Mouse (Mus musculus): ENCODE data around the gene Gm47841. TPM values are rescaled to one million over a fixed set of nuclear protein-coding genes. Genes with fewer than 3 reads are reported as not detected.
A peak's percentile ranks its signal among the peaks of the same experiment; 100 is the strongest.

Gm47841 gene
- total RNA-seq (2021): 0.49 TPM in 1 of 2 replicates, not detected in the other
- long read RNA-seq, experiment 1: 0 reads
- long read RNA-seq, experiment 2: 0 reads

DNA sequence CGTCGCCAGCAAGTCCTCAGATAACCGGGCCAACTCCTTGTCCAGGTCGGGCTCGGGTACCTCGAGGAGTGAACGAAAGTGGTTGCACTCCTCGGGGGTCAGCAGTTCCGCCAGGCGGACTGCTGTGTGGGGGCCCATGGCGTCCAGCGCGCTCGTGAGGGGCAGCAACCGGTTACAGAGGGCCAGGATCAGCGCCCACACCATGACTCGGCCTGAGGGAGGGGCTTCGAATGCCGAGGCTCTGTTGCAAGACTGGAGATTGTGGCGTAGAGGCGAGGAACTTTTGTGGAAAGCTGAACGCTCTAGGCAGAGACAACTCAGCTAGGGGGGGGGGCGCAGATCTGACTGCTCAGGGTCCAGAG, at the start of gene Gm47841:
Gene Gm47841, minus strand, starts transcription at position 204 of the 362 bp plus-strand sequence.
- DNase-seq: peak; percentile 51

DNA sequence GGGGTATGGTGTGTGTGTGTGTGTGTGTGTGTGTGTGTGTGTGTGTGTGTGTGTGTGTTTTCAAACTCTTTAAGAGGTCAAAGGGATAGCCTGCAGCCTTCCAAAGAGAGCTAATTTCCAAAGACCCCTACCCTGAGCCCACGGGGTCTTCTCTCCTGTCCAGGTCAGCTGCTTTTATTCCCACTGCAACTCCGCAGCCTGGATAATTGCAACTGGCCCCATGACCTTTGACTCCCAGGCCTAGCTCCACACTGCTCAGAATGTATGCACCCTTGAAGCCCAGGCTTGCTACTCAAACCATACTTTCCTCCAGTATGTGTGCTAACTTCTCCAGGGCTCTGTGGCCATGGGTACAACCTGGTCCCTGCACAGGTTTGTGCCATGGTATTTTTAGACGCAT, 48.2 kb upstream of the Gm47841 start:
- DNase-seq: no peak

- DNase-seq: no peak
These were observed 47.8 kb upstream of the Gm47841 start for GRCm38 (mm10) chr15:101094979-101095378.

DNA sequence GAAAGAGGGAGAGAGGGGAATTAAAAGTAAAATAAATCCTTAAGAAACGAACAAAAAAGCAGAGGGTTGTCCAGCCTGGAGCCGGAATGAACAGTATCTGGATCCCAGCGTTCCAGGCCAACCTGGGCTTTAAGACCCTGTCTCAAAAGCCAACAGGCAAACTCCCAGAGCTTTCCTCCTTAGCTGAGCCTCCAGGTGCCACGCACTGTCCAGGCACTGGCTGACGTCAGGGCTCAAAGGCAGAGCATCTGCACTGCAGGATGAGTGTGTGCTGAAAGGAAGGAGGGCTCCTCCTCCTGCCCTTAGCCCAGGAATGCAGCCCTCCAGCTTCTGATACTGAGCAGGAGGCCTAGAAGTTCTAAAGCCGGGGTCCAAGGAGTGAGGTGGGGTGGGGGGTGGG, 46.8 kb upstream of the Gm47841 start:
- no peak for DNase-seq

DNA sequence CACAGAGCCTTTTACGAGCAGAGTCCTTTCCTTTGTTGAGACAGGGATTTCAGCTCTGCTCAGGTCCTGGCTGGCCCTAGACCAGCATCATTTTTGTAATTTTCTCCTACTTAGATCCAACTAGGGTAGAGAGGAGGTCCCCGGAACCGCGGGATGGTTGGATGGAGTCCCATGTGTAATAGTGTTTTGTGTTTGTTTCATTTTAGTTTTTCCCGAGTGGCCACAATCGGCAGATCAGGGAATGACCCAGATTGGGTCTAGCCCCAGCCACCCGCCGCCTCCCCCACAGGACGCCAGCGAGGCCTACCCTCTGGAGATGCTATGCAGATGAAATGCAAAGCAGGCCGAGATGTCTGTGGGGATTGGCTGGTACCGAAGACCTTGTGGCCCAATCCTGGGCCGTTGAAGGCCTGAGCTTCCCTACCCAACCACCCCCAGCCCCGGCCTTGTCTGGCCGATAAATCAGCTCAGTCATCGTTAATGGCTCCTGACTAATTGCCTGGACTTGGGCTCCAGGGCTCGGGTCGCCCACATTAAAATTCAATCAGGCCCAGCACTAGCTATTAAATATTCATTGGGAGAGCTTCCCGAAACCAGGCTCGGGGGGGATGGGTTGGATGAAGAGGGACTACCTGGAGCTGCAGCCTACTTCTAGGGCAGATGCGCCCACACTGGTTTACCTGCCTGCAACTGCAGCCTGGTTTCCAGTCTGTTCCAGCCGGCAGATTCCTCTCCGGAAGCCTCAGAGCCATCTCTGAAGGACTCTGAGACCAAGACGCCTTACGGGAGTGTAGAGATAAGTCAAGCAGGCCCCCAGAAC, 45.8 kb upstream of the Gm47841 start:
- DNase-seq: peak; percentile 85

GRCm38 (mm10) chr15:101092121-101092828, 45.1 kb upstream of the Gm47841 start:
- no peak for DNase-seq

GRCm38 (mm10) chr15:101091551-101091950, 44.4 kb upstream of the Gm47841 start:
- DNase-seq: no peak

- no peak for DNase-seq
These were observed 41.1 kb upstream of the Gm47841 start for GRCm38 (mm10) chr15:101088291-101088690.

DNA sequence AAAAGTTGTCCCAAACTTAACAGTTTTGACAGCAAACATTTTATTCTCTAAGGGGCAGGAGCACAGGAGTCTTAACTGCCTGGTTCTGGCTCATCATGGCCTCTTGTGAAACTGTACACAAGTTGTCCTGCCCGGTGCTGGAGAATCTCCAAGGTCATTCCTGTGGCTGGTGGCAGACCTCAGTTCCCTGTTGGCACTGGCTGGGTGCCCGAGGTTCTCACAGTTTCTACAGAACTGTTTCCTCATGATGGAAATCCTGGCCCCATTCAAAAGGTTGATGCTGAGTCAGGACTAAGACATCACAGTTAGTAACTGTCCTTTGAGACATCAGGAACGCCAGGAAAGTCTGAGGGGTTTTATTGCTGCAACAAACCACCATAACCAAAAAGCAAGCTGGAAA, 39.8 kb upstream of the Gm47841 start:
- DNase-seq: peak; percentile 93

GRCm38 (mm10) chr15:101086451-101086850, 39.3 kb upstream of the Gm47841 start:
- no peak for DNase-seq

DNA sequence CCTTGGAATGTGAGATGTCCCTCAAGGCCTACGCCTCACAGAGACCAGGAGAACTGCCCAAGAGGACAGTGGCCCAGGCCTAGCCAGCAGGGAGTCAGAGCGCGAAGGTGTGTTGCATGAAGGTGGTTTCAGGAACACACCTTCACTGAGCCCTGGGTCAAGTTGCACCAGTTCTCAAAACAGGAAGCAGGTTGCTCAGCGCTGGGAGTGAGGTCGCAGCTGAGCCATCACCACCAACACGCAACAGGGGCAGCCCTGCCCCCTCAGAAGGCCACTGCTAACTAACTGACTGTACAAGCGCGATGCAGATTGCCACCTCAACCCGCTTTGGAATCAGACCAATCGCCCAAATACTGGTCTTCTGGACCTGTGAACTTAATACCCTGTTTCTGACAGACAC, 37.3 kb upstream of the Gm47841 start:
- DNase-seq: no peak

DNA sequence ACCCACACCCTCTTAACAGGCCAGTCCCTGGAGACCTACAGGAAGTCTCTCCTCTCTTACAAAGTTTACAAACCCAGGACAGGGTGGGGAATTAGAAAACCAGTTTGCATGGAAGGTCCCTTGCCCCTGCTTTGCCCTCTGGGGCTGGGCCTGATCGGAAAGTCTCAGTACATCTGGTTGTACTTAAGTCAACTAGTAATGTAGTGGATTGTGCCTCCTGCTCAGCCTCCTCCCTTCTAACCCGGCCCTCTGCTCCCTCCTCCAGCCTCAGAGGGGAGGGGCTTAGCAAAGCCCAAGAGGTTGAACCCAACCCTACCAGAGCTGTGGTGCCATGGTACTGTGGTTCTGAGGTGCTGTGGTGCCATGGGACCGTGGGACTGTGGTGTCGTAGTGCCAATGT, 35.0 kb upstream of the Gm47841 start:
- no peak for DNase-seq

GRCm38 (mm10) chr15:101081035-101081548, 33.9 kb upstream of the Gm47841 start:
- peak; percentile 40 for DNase-seq

GRCm38 (mm10) chr15:101080031-101080520, 32.9 kb upstream of the Gm47841 start:
- peak; percentile 65 for DNase-seq

- peak; percentile 97 for DNase-seq
These were observed 31.5 kb upstream of the Gm47841 start for GRCm38 (mm10) chr15:101078731-101079156.

- DNase-seq: peak; percentile 75
These were observed 30.9 kb upstream of the Gm47841 start, which contains the start of gene Fignl2 for GRCm38 (mm10) chr15:101077813-101078730. Gene Fignl2, minus strand, starts transcription at chr15:101078567.

- peak; percentile 40 for DNase-seq
These were observed 30.0 kb upstream of the Gm47841 start for GRCm38 (mm10) chr15:101077001-101077812.

DNA sequence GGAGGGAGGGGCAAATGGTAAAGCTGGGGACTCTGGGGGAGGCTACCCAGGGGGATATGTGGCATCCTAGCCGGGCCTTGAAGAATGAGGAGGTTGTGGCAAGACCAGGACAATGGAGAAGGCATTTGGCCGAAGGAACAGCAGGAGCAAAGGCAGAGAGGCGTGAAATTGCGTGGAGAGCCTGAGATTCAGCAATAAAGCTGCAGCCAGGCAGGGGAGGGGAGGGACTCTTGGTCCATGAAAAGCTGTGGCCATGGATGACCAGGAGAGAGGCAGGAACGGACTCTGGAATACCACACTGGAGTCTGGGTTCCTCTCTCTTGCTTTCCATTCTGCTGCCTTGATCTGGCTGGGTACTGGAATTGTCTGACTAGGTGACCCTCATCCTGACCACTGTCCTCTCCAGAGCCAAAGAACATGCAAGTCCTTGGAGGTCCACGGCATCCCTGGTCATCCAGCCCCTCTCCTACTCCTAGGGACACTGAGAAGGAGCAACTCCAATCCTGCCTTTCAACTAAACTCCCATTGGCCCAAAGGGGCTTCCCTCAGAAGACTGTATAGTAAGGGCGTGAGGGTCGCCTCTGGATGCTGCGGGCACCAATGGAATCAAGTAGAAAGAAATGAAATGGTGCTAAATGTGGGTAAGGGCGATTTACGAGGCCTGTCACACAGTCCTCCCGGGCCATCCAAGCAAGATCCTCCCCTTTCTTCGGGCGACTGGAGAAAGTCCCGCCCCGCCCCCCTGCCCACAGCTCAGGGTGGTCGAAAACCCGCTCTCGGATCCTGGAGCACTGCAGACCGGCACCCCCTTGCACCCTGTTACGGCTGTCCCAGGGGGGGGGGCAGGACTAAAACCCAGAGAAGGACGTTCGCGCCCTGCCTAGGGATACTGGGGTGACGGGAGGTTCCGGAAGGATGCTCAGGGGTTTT, 29.1 kb upstream of the Gm47841 start:
- no peak for DNase-seq

DNA sequence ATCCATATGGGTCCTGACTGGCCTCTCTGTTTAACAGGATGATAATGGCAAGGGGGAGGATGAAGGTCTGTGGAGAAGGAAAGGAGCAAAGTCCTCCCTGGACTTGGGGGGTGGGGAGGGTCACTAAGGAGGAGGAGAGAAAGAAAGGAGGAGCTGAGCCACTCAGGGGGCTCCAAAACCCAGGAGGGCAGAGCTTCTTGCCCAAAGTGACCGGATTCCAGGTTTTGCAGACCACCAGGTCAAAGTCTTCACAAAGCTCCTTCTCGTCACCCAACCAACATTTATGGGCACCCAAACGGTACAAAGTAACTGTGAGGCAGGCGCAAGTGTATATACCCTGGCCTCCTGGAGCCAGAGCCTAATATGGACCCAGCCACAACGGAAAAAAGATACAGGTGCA, 28.5 kb upstream of the Gm47841 start:
- DNase-seq: no peak

DNA sequence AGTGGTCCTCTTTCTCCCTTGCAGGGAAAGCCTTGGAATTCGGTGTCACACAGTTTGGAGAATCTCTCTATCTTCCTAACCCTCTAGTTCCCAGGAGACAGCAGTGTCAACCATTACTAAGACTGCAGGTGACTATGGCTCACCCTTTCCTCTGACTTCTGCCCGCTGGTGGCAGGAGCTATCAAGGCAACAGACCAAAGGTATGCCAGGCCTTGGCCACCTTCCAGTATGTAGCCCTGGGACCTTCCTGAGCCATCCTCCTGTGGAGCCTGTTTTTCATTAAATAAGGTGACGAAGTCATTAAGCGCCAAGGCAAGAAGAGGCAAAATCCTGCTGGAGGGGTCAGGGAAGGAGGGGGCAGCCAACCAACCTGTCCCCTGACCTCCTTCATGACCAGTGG, 28.0 kb upstream of the Gm47841 start:
- DNase-seq: no peak
